Mouse (Mus musculus): ENCODE measurements around the gene Tnfrsf13c. TPM values are rescaled to one million over a fixed set of nuclear protein-coding genes. Genes with fewer than 3 reads are reported as not detected.

The Tnfrsf13c gene
- total and polyA plus RNA-seq, 3 experiments, result 204 to 287 (median 257) TPM

GRCm38 (mm10) chr15:82243742-82244114 lies 19.6 kb upstream of the Tnfrsf13c start:
- peak overlapping the region; percentile 67 for H3K9ac ChIP-seq (ENCODE audit: insufficient read depth, low read depth)
- dilution Hi-C loops (cut with MboI; ENCODE audit: extremely low pct_ligation_motif_present, extremely low pct_unique_long_range_greater_than_20kb, low sequenced_read_pairs) (no loop called here), in situ Hi-C loops (cut with MboI; ENCODE audit: low pct_ligation_motif_present, low pct_unique_long_range_greater_than_20kb, low sequenced_read_pairs) (loop anchor here (10.0 kb wide), 1 partner anchor 179 kb away; the partner anchor contains the start of gene Mei1)
- TF ChIP-seq HCFC1 (IDR thresholded peaks at IDR 0.05; ENCODE audit: low read depth, low read length), result peak; percentile 50
- TF ChIP-seq NELFE (IDR thresholded peaks at IDR 0.05; ENCODE audit: low read depth, low read length), result 0 out of 2 replicates have a peak, but pooled peaks have one; percentile 1
- no peak for TF ChIP-seq POLR2A (IDR thresholded peaks at IDR 0.05; ENCODE audit: low read depth, low read length)
- H3K27ac ChIP-seq (ENCODE audit: insufficient read depth, low read depth), result peak overlapping the region; percentile 54
- peaks cover 13 to 26% of the 10 kb centered on the region in 2 experiments for H3K36me3 ChIP-seq (replicated peaks in 1 of 2; ENCODE audit: control insufficient read depth in 1 of 2, insufficient read depth in 1 of 2, low read length in 1 of 2)
- peaks cover 0 to 13% of the 10 kb centered on the region in 2 experiments; a peak in 3 of 4 replicates for H3K4me1 ChIP-seq (ENCODE audit: control insufficient read depth in 1 of 2, insufficient read depth in 2 of 2)
- peak overlapping the region; percentile 62 for H3K4me2 ChIP-seq (ENCODE audit: insufficient read depth, low read depth, poor library complexity, severe bottlenecking)
- H3K4me3 ChIP-seq (replicated peaks in 1 of 3; ENCODE audit: low read depth in 2 of 3, low read length in 2 of 3, poor library complexity in 1 of 3), result peak overlapping the region; percentile 70 to 94 (median 79)
- peaks cover 4% of the 10 kb centered on the region; the same call in 1 of the 2 replicates for H3K79me2 ChIP-seq (replicated peaks; ENCODE audit: control insufficient read depth, extremely low read depth, insufficient read depth, poor library complexity, severe bottlenecking)
- no peak for DNase-seq (ENCODE audit: extremely low read depth)
- no peaks in the 10 kb centered on the region for H3K9me3 ChIP-seq (replicated peaks; ENCODE audit: low read length)
- no peaks in the 10 kb centered on the region for H3K27me3 ChIP-seq (replicated peaks)

- Histone ChIP-seq H3K79me2 (replicated peaks; ENCODE audit: control insufficient read depth, extremely low read depth, insufficient read depth, poor library complexity, severe bottlenecking) (peaks cover 4% of the 10 kb centered on the region; the same call in 1 of the 2 replicates), H3K9ac (ENCODE audit: insufficient read depth, low read depth) (peak overlapping the region; percentile 67; the same call in 1 of the 2 replicates), H3K4me3 (replicated peaks in 1 of 3; ENCODE audit: low read depth in 2 of 3, low read length in 2 of 3, poor library complexity in 1 of 3) (peak overlapping the region; percentile 70 to 94 (median 79)), H3K27ac (ENCODE audit: insufficient read depth, low read depth) (no peak overlapping the region), H3K4me2 (ENCODE audit: insufficient read depth, low read depth, poor library complexity, severe bottlenecking) (peak overlapping the region; percentile 62), H3K36me3 (replicated peaks in 1 of 2; ENCODE audit: control insufficient read depth in 1 of 2, insufficient read depth in 1 of 2, low read length in 1 of 2) (peaks cover 16 to 30% of the 10 kb centered on the region in 2 experiments), H3K27me3 (replicated peaks) (no peaks in the 10 kb centered on the region), H3K4me1 (ENCODE audit: control insufficient read depth in 1 of 2, insufficient read depth in 2 of 2) (peaks cover 0 to 13% of the 10 kb centered on the region in 2 experiments; a peak in 3 of 4 replicates), H3K9me3 (replicated peaks; ENCODE audit: low read length) (no peaks in the 10 kb centered on the region)
- in situ Hi-C loops (cut with MboI; ENCODE audit: low pct_ligation_motif_present, low pct_unique_long_range_greater_than_20kb, low sequenced_read_pairs) (loop anchor here (10.0 kb wide), 1 partner anchor 179 kb away; the partner anchor contains the start of gene Mei1), dilution Hi-C loops (cut with MboI; ENCODE audit: extremely low pct_ligation_motif_present, extremely low pct_unique_long_range_greater_than_20kb, low sequenced_read_pairs) (no loop called here)
- DNase-seq (ENCODE audit: extremely low read depth), result no peak
- TF ChIP-seq CTCF (conservative IDR thresholded peaks at IDR 0.05 in 1 of 2, IDR thresholded peaks at IDR 0.05 in 1 of 2; ENCODE audit: low read depth in 2 of 2, low read length in 2 of 2), result 0 out of 4 replicates have a peak, but pooled peaks of 1 of the 2 experiments have one; percentile 5
- TF ChIP-seq ZMIZ1 (IDR thresholded peaks at IDR 0.05; ENCODE audit: low read depth, low read length), result no peak
Observed at GRCm38 (mm10) chr15:82243311-82243710, 19.1 kb upstream of the Tnfrsf13c start.

GRCm38 (mm10) chr15:82236565-82236964 lies 12.4 kb upstream of the Tnfrsf13c start:
- peaks cover 27 to 73% of the 10 kb centered on the region in 2 experiments for H3K36me3 ChIP-seq (replicated peaks in 1 of 2; ENCODE audit: control insufficient read depth in 1 of 2, insufficient read depth in 1 of 2, low read length in 1 of 2)
- in situ Hi-C loops (cut with MboI; ENCODE audit: low pct_ligation_motif_present, low pct_unique_long_range_greater_than_20kb, low sequenced_read_pairs) (loop anchor here (5.0 kb wide), 1 partner anchor 94 kb away; no protein-coding TSS in a partner anchor), dilution Hi-C loops (cut with MboI; ENCODE audit: extremely low pct_ligation_motif_present, extremely low pct_unique_long_range_greater_than_20kb, low sequenced_read_pairs) (no loop called here)
- no peak overlapping the region; the same call in 1 of the 2 replicates for H3K9ac ChIP-seq (ENCODE audit: insufficient read depth, low read depth)
- no peaks in the 10 kb centered on the region for H3K79me2 ChIP-seq (replicated peaks; ENCODE audit: control insufficient read depth, extremely low read depth, insufficient read depth, poor library complexity, severe bottlenecking)
- no peaks in the 10 kb centered on the region for H3K27me3 ChIP-seq (replicated peaks)
- H3K4me1 ChIP-seq (ENCODE audit: control insufficient read depth in 1 of 2, insufficient read depth in 2 of 2), result peaks cover 26 to 41% of the 10 kb centered on the region in 2 experiments
- no peak overlapping the region; the same call in 1 of the 2 replicates for H3K27ac ChIP-seq (ENCODE audit: insufficient read depth, low read depth)
- DNase-seq (ENCODE audit: extremely low read depth), result peak; percentile 87
- no peaks in the 10 kb centered on the region for H3K9me3 ChIP-seq (replicated peaks; ENCODE audit: low read length)
- no peak overlapping the region for H3K4me2 ChIP-seq (ENCODE audit: insufficient read depth, low read depth, poor library complexity, severe bottlenecking)
- H3K4me3 ChIP-seq (replicated peaks in 1 of 3; ENCODE audit: low read depth in 2 of 3, low read length in 2 of 3, poor library complexity in 1 of 3), result no peak overlapping the region
- peak; percentile 91 for TF ChIP-seq ZC3H11A (IDR thresholded peaks at IDR 0.05; ENCODE audit: low read depth, low read length)
- TF ChIP-seq BHLHE40 (IDR thresholded peaks at IDR 0.05; ENCODE audit: low read depth, low read length), result no peak; the same call in 1 of the 2 replicates
- 0 out of 2 replicates have a peak, but pooled peaks have one; percentile 12 for TF ChIP-seq HCFC1 (IDR thresholded peaks at IDR 0.05; ENCODE audit: low read depth, low read length)
- no peak for TF ChIP-seq RCOR1 (conservative IDR thresholded peaks at IDR 0.05; ENCODE audit: low read depth, low read length)
- TF ChIP-seq ZKSCAN1 (IDR thresholded peaks at IDR 0.05; ENCODE audit: borderline replicate concordance, low read depth, low read length), result no peak
- no peak; the same call in 1 of the 2 replicates for TF ChIP-seq IRF4 (IDR thresholded peaks at IDR 0.05; ENCODE audit: low read depth, low read length)
- no peak for TF ChIP-seq POLR2AphosphoS2 (IDR thresholded peaks at IDR 0.05; ENCODE audit: low read depth, low read length)
- TF ChIP-seq PAX5 (IDR thresholded peaks at IDR 0.05; ENCODE audit: low read length), result no peak
- no peak for TF ChIP-seq ETS1 (conservative IDR thresholded peaks at IDR 0.05; ENCODE audit: low read depth, low read length)
- TF ChIP-seq JUN (IDR thresholded peaks at IDR 0.05; ENCODE audit: insufficient read depth, low read depth, low read length), result no peak
- peak; percentile 96 for TF ChIP-seq SMC3 (IDR thresholded peaks at IDR 0.05; ENCODE audit: low read depth, low read length)
- TF ChIP-seq MYC (IDR thresholded peaks at IDR 0.05; ENCODE audit: low read depth, low read length), result no peak
- no peak for TF ChIP-seq CHD1 (IDR thresholded peaks at IDR 0.05; ENCODE audit: low read depth, low read length)
- no peak; the same call in 1 of the 2 replicates for TF ChIP-seq MEF2A (IDR thresholded peaks at IDR 0.05; ENCODE audit: borderline replicate concordance, low read depth, low read length)
- peak; percentile 39; the same call in 1 of the 2 replicates for TF ChIP-seq POLR2A (IDR thresholded peaks at IDR 0.05; ENCODE audit: low read depth, low read length)
- TF ChIP-seq SIN3A (IDR thresholded peaks at IDR 0.05; ENCODE audit: low read length), result 0 out of 2 replicates have a peak, but pooled peaks have one; percentile 9
- peak; percentile 86 to 97 for TF ChIP-seq CTCF (conservative IDR thresholded peaks at IDR 0.05 in 1 of 2, IDR thresholded peaks at IDR 0.05 in 1 of 2; ENCODE audit: low read depth in 2 of 2, low read length in 2 of 2)
- no peak for TF ChIP-seq USF2 (conservative IDR thresholded peaks at IDR 0.05; ENCODE audit: low read depth, low read length)
- TF ChIP-seq USF1 (IDR thresholded peaks at IDR 0.05; ENCODE audit: low read depth, low read length), result no peak
- TF ChIP-seq KAT2A (IDR thresholded peaks at IDR 0.05; ENCODE audit: insufficient replicate concordance, low read length), result no peak
- no peak for TF ChIP-seq MAFK (IDR thresholded peaks at IDR 0.05; ENCODE audit: insufficient replicate concordance, low read length)
- no peak for TF ChIP-seq MAZ (IDR thresholded peaks at IDR 0.05; ENCODE audit: low read depth, low read length)

All from CH12.LX (cell line).